Mouse (Mus musculus): ENCODE data around the gene Gbf1.

The Gbf1 gene

GRCm38 (mm10) chr19:46328081-46329030, 176.0 kb downstream of the Gbf1 start, which contains the start of gene Fbxl15:
Fbxl15 (plus strand) TSS chr19:46328184.
- peak; percentile 83 to 91 for DNase-seq (ENCODE audit: low read depth in 1 of 2, low spot score in 2 of 2)

GRCm38 (mm10) chr19:46329031-46329641, 176.8 kb downstream of the Gbf1 start:
- no peak for DNase-seq (ENCODE audit: low read depth in 1 of 2, low spot score in 2 of 2)

- DNase-seq (ENCODE audit: low read depth in 1 of 2, low spot score in 2 of 2), result peak; percentile 70 to 80
Measured at GRCm38 (mm10) chr19:46329951-46330350, 177.6 kb downstream of the Gbf1 start.

- no peak for DNase-seq (ENCODE audit: low read depth in 1 of 2, low spot score in 2 of 2)
Measured at GRCm38 (mm10) chr19:46330696-46331095, 178.4 kb downstream of the Gbf1 start.

GRCm38 (mm10) chr19:46331326-46331725, 179.0 kb downstream of the Gbf1 start:
- DNase-seq (ENCODE audit: low read depth in 1 of 2, low spot score in 2 of 2), result no peak

- DNase-seq (ENCODE audit: low read depth in 1 of 2, low spot score in 2 of 2), result no peak
Measured at GRCm38 (mm10) chr19:46331936-46332335, 179.6 kb downstream of the Gbf1 start.

GRCm38 (mm10) chr19:46332721-46333339, 180.5 kb downstream of the Gbf1 start:
- no peak for DNase-seq (ENCODE audit: low read depth in 1 of 2, low spot score in 2 of 2)

GRCm38 (mm10) chr19:46333906-46334305, 181.6 kb downstream of the Gbf1 start:
- DNase-seq (ENCODE audit: low read depth in 1 of 2, low spot score in 2 of 2), result no peak
